Mouse (Mus musculus): ENCODE results near the gene Olfr117.
"Not testable (repeated sequence)": the region's sequence is repeated elsewhere in the genome, so short reads cannot be mapped to it uniquely, and the experiment has no call there.

Gene Olfr117

GRCm38 (mm10) chr17:37663682-37664081, at the start of gene Olfr117:
Olfr117 (minus strand) TSS chr17:37663782.
- DNase-seq (ENCODE audit: low read depth, low spot score), result no peak

GRCm38 (mm10) chr17:37696264-37696663, 32.7 kb upstream of the Olfr117 start, which contains the start of gene Olfr119:
Olfr119 (plus strand) TSS chr17:37696564.
- not testable (repeated sequence) for DNase-seq (ENCODE audit: low read depth, low spot score)

GRCm38 (mm10) chr17:37666688-37667087, 3.1 kb upstream of the Olfr117 start, which contains the start of gene Olfr118:
Olfr118 (plus strand) TSS chr17:37666988.
- no peak for DNase-seq (ENCODE audit: low read depth, low spot score)

GRCm38 (mm10) chr17:37627009-37627408, 36.6 kb downstream of the Olfr117 start, which contains the start of the genes Olfr115 and Olfr116:
Olfr115 (minus strand) TSS chr17:37627109.
Olfr116 (minus strand) TSS chr17:37627199.
- no peak for DNase-seq (ENCODE audit: low read depth, low spot score)

All from 3T3-L1 (cell line).